Mouse (Mus musculus): ENCODE results near the gene Onecut1.

DNA sequence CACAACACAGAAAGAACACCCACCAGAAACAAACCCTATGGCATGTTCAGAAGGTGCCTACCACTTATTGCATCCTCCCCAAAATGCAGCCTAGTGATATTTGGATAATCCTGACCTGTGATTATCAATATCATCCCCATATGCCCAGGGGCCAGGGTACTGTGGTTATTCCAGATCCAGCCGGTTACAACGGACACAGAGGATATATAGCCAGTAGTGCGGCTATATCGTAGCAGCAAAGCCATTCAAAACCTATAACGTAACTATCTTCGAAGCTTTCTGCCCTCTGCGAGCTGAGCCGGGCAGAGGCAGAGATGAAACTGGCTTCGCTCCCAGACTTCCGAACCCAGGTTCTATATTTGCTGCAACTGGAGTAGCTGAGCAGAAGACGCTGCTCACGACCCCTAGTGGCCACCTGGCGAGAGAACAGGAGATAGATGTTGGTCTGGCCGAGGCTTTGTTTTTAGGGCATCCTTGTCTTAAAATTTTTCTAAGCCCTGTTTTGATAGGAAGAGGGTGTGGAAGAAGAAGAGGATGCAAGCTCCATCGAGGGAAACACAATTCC is 6.0 kb downstream of the Onecut1 start:
- peak; percentile 54; the same call in 1 of the 2 replicates for TF ChIP-seq CTCF (IDR thresholded peaks at IDR 0.05; ENCODE audit: control insufficient read depth, insufficient read depth, insufficient replicate concordance, low read depth, low read length)
- TF ChIP-seq POLR2A (IDR thresholded peaks at IDR 0.05; ENCODE audit: control insufficient read depth, low read depth, low read length): no peak

Data from testis, adult 2 months (tissue).